Mouse (Mus musculus): Measurements from ENCODE around the gene Ano8.
A peak's percentile ranks its signal among the peaks of the same experiment; 100 is the strongest.

Ano8 gene

GRCm38 (mm10) chr8:71511644-71512043 is 25.9 kb upstream of the Ano8 start, which contains the start of gene Plvap:
Plvap (minus strand) TSS chr8:71511752.
- no peaks in the 10 kb centered on the region for H3K36me3 ChIP-seq (ENCODE audit: control insufficient read depth, insufficient read depth, low read length, poor library complexity, severe bottlenecking)
- no peaks in the 10 kb centered on the region for H3K27me3 ChIP-seq (ENCODE audit: control insufficient read depth, insufficient read depth, low read length, poor library complexity, severe bottlenecking)
- no peak for DNase-seq (ENCODE audit: low read depth, low spot score)

- Histone ChIP-seq H3K27me3 (ENCODE audit: control insufficient read depth, insufficient read depth, low read length, poor library complexity, severe bottlenecking) (no peaks in the 10 kb centered on the region), H3K36me3 (ENCODE audit: control insufficient read depth, insufficient read depth, low read length, poor library complexity, severe bottlenecking) (no peaks in the 10 kb centered on the region)
- no peak for DNase-seq (ENCODE audit: low read depth, low spot score)
These were observed 23.6 kb upstream of the Ano8 start for GRCm38 (mm10) chr8:71509316-71509715.

- Histone ChIP-seq H3K27me3 (ENCODE audit: control insufficient read depth, insufficient read depth, low read length, poor library complexity, severe bottlenecking) (no peaks in the 10 kb centered on the region), H3K36me3 (ENCODE audit: control insufficient read depth, insufficient read depth, low read length, poor library complexity, severe bottlenecking) (no peaks in the 10 kb centered on the region)
- DNase-seq (ENCODE audit: low read depth, low spot score) = no peak
These were observed 21.9 kb upstream of the Ano8 start for GRCm38 (mm10) chr8:71507589-71508104.

GRCm38 (mm10) chr8:71505979-71506378 is 20.2 kb upstream of the Ano8 start:
- Histone ChIP-seq H3K27me3 (ENCODE audit: control insufficient read depth, insufficient read depth, low read length, poor library complexity, severe bottlenecking) (no peaks in the 10 kb centered on the region), H3K36me3 (ENCODE audit: control insufficient read depth, insufficient read depth, low read length, poor library complexity, severe bottlenecking) (no peaks in the 10 kb centered on the region)
- no peak for DNase-seq (ENCODE audit: low read depth, low spot score)

- no peak for DNase-seq (ENCODE audit: low read depth, low spot score)
- Histone ChIP-seq H3K36me3 (ENCODE audit: control insufficient read depth, insufficient read depth, low read length, poor library complexity, severe bottlenecking) (no peaks in the 10 kb centered on the region), H3K27me3 (ENCODE audit: control insufficient read depth, insufficient read depth, low read length, poor library complexity, severe bottlenecking) (no peaks in the 10 kb centered on the region)
These were observed 19.6 kb upstream of the Ano8 start for GRCm38 (mm10) chr8:71505326-71505725.

- DNase-seq (ENCODE audit: low read depth, low spot score) = no peak
- no peaks in the 10 kb centered on the region for H3K36me3 ChIP-seq (ENCODE audit: control insufficient read depth, insufficient read depth, low read length, poor library complexity, severe bottlenecking)
- no peaks in the 10 kb centered on the region for H3K27me3 ChIP-seq (ENCODE audit: control insufficient read depth, insufficient read depth, low read length, poor library complexity, severe bottlenecking)
These were observed 18.6 kb upstream of the Ano8 start for GRCm38 (mm10) chr8:71504349-71504748.

- no peak for DNase-seq (ENCODE audit: low read depth, low spot score)
- no peaks in the 10 kb centered on the region for H3K36me3 ChIP-seq (ENCODE audit: control insufficient read depth, insufficient read depth, low read length, poor library complexity, severe bottlenecking)
- H3K27me3 ChIP-seq (ENCODE audit: control insufficient read depth, insufficient read depth, low read length, poor library complexity, severe bottlenecking) = no peaks in the 10 kb centered on the region
These were observed 13.3 kb upstream of the Ano8 start for GRCm38 (mm10) chr8:71498816-71499690.

GRCm38 (mm10) chr8:71497881-71498501 is 12.2 kb upstream of the Ano8 start:
- Histone ChIP-seq H3K36me3 (ENCODE audit: control insufficient read depth, insufficient read depth, low read length, poor library complexity, severe bottlenecking) (no peaks in the 10 kb centered on the region), H3K27me3 (ENCODE audit: control insufficient read depth, insufficient read depth, low read length, poor library complexity, severe bottlenecking) (no peaks in the 10 kb centered on the region)
- DNase-seq (ENCODE audit: low read depth, low spot score) = no peak

- Histone ChIP-seq H3K36me3 (ENCODE audit: control insufficient read depth, insufficient read depth, low read length, poor library complexity, severe bottlenecking) (no peaks in the 10 kb centered on the region), H3K27me3 (ENCODE audit: control insufficient read depth, insufficient read depth, low read length, poor library complexity, severe bottlenecking) (no peaks in the 10 kb centered on the region)
- no peak for DNase-seq (ENCODE audit: low read depth, low spot score)
These were observed 11.4 kb upstream of the Ano8 start for GRCm38 (mm10) chr8:71497077-71497645.

GRCm38 (mm10) chr8:71496481-71496880 is 10.7 kb upstream of the Ano8 start:
- Histone ChIP-seq H3K27me3 (ENCODE audit: control insufficient read depth, insufficient read depth, low read length, poor library complexity, severe bottlenecking) (no peaks in the 10 kb centered on the region), H3K36me3 (ENCODE audit: control insufficient read depth, insufficient read depth, low read length, poor library complexity, severe bottlenecking) (no peaks in the 10 kb centered on the region; the same call in 1 of the 2 replicates)
- DNase-seq (ENCODE audit: low read depth, low spot score) = no peak

- no peak for DNase-seq (ENCODE audit: low read depth, low spot score)
- no peaks in the 10 kb centered on the region; the same call in 1 of the 2 replicates for H3K36me3 ChIP-seq (ENCODE audit: control insufficient read depth, insufficient read depth, low read length, poor library complexity, severe bottlenecking)
- H3K27me3 ChIP-seq (ENCODE audit: control insufficient read depth, insufficient read depth, low read length, poor library complexity, severe bottlenecking) = no peaks in the 10 kb centered on the region
These were observed 10.0 kb upstream of the Ano8 start for GRCm38 (mm10) chr8:71495811-71496210.

- H3K27me3 ChIP-seq (ENCODE audit: control insufficient read depth, insufficient read depth, low read length, poor library complexity, severe bottlenecking) = no peaks in the 10 kb centered on the region
- DNase-seq (ENCODE audit: low read depth, low spot score) = peak; percentile 90
- no peaks in the 10 kb centered on the region; the same call in 1 of the 2 replicates for H3K36me3 ChIP-seq (ENCODE audit: control insufficient read depth, insufficient read depth, low read length, poor library complexity, severe bottlenecking)
These were observed 9.3 kb upstream of the Ano8 start for GRCm38 (mm10) chr8:71495039-71495438.

- no peaks in the 10 kb centered on the region; the same call in 1 of the 2 replicates for H3K36me3 ChIP-seq (ENCODE audit: control insufficient read depth, insufficient read depth, low read length, poor library complexity, severe bottlenecking)
- H3K27me3 ChIP-seq (ENCODE audit: control insufficient read depth, insufficient read depth, low read length, poor library complexity, severe bottlenecking) = no peaks in the 10 kb centered on the region
- DNase-seq (ENCODE audit: low read depth, low spot score) = peak; percentile 95
These were observed 2.7 kb upstream of the Ano8 start for GRCm38 (mm10) chr8:71488454-71488853.

- no peaks in the 10 kb centered on the region; the same call in 1 of the 2 replicates for H3K36me3 ChIP-seq (ENCODE audit: control insufficient read depth, insufficient read depth, low read length, poor library complexity, severe bottlenecking)
- DNase-seq (ENCODE audit: low read depth, low spot score) = peak; percentile 72
- H3K27me3 ChIP-seq (ENCODE audit: control insufficient read depth, insufficient read depth, low read length, poor library complexity, severe bottlenecking) = no peaks in the 10 kb centered on the region
These were observed 2.1 kb upstream of the Ano8 start, which contains the start of gene Gtpbp3 for GRCm38 (mm10) chr8:71487691-71488445. Gtpbp3 (plus strand) TSS chr8:71488103.
